Mouse (Mus musculus) CH12.LX (cell line): ENCODE data around the gene Scamp5. TPM values are rescaled to one million over a fixed set of nuclear protein-coding genes. Genes with fewer than 3 reads are reported as not detected.

Experiments used
- DNase-seq: peaks from one replicate; pipeline ENCODE4 v3.0.0-alpha.2; 2013; ENCODE audit errors: extremely low read depth
- H3K27ac ChIP-seq: 2 replicates; pipeline ENCODE4 v1.5.1; 2012; ENCODE audit warnings: low read depth, mild to moderate bottlenecking, control low read depth, moderate library complexity; ENCODE audit not compliant: insufficient read depth
- H3K27me3 ChIP-seq: replicated peaks from 2 replicates; pipeline ENCODE3; 2012; ENCODE audit warnings: inconsistent platforms
- H3K36me3 ChIP-seq, 2 experiments: replicated peaks in 1 of 2; 2 replicates each; pipeline versions ENCODE3 to v1.6.1; 2012; ENCODE audit warnings: inconsistent platforms in 1 of 2, low read length in 1 of 2, mild to moderate bottlenecking in 1 of 2, mixed read lengths in 1 of 2, moderate library complexity in 1 of 2; ENCODE audit not compliant: control insufficient read depth in 1 of 2, insufficient read depth in 1 of 2
- H3K4me1 ChIP-seq, 2 experiments: 2 replicates each; pipeline ENCODE4 v1.6.1; 2012; ENCODE audit warnings: inconsistent platforms in 1 of 2, moderate library complexity in 1 of 2; ENCODE audit not compliant: insufficient read depth in 2 of 2, control insufficient read depth in 1 of 2
- H3K4me2 ChIP-seq: 2 replicates; pipeline ENCODE4 v1.6.1; 2012; ENCODE audit warnings: low read depth, mild to moderate bottlenecking, control low read depth; ENCODE audit not compliant: poor library complexity, insufficient read depth, severe bottlenecking
- H3K4me3 ChIP-seq, 3 experiments: fragments of 150-350 bp in 1 of 3; sonication (generic) in 1 of 3; replicated peaks in 1 of 3; 2 replicates each; pipeline versions ENCODE3 to v1.5.1; 2011 to 2012; ENCODE audit warnings: low read depth in 2 of 3, low read length in 2 of 3, mild to moderate bottlenecking in 2 of 3, moderate library complexity in 2 of 3, control low read depth in 1 of 3, improper control_type of control experiment in 1 of 3, inconsistent platforms in 1 of 3, mixed read lengths in 1 of 3; ENCODE audit not compliant: poor library complexity in 1 of 3
- H3K79me2 ChIP-seq: replicated peaks from 2 replicates; pipeline ENCODE4 v1.6.1; 2012; ENCODE audit warnings: mild to moderate bottlenecking, moderate library complexity; ENCODE audit not compliant: control insufficient read depth, poor library complexity, insufficient read depth, severe bottlenecking; ENCODE audit errors: extremely low read depth
- H3K9ac ChIP-seq: 2 replicates; pipeline ENCODE4 v1.6.1; 2012; ENCODE audit warnings: low read depth, mild to moderate bottlenecking, control low read depth, moderate library complexity; ENCODE audit not compliant: insufficient read depth
- H3K9me3 ChIP-seq: replicated peaks from 2 replicates; pipeline ENCODE3; 2012; ENCODE audit warnings: low read length, inconsistent platforms, mixed read lengths
- CHD1 ChIP-seq: IDR thresholded peaks from 2 replicates; pipeline ENCODE4 v1.6.1; 2012; ENCODE audit warnings: low read depth, low read length, improper control_type of control experiment, inconsistent platforms
- CHD2 ChIP-seq: IDR thresholded peaks from 2 replicates; pipeline ENCODE4 v1.6.1; 2011; ENCODE audit warnings: low read length, improper control_type of control experiment
- E2F4 ChIP-seq: IDR thresholded peaks from 2 replicates; pipeline ENCODE4 v1.6.1; 2011; ENCODE audit warnings: low read depth, low read length, improper control_type of control experiment; ENCODE audit not compliant: insufficient replicate concordance
- ETS1 ChIP-seq: conservative IDR thresholded peaks from 2 replicates; pipeline ENCODE4 v1.6.1; 2012; ENCODE audit warnings: low read depth, mild to moderate bottlenecking, inconsistent platforms, low read length, improper control_type of control experiment, moderate library complexity
- IRF4 ChIP-seq: IDR thresholded peaks from 2 replicates; pipeline ENCODE4 v1.6.1; 2014; ENCODE audit warnings: low read depth, mild to moderate bottlenecking, inconsistent platforms, low read length, improper control_type of control experiment
- JUN ChIP-seq: IDR thresholded peaks from 2 replicates; pipeline ENCODE4 v1.6.1; 2011; ENCODE audit warnings: low read depth, mild to moderate bottlenecking, low read length, improper control_type of control experiment, moderate library complexity; ENCODE audit not compliant: insufficient read depth
- MAX ChIP-seq: IDR thresholded peaks from 2 replicates; pipeline ENCODE4 v1.6.1; 2011; ENCODE audit warnings: low read length, improper control_type of control experiment
- MEF2A ChIP-seq: IDR thresholded peaks from 2 replicates; pipeline ENCODE4 v1.6.1; 2014; ENCODE audit warnings: low read depth, mild to moderate bottlenecking, inconsistent platforms, low read length, improper control_type of control experiment, borderline replicate concordance
- MXI1 ChIP-seq: IDR thresholded peaks from 2 replicates; pipeline ENCODE4 v1.6.1; 2011; ENCODE audit warnings: mild to moderate bottlenecking, low read depth, low read length, improper control_type of control experiment
- MYC ChIP-seq: IDR thresholded peaks from 2 replicates; pipeline ENCODE4 v1.6.1; 2011; ENCODE audit warnings: low read depth, mild to moderate bottlenecking, improper control_type of control experiment, low read length
- RCOR1 ChIP-seq: conservative IDR thresholded peaks from 2 replicates; pipeline ENCODE4 v1.6.1; 2012; ENCODE audit warnings: low read depth, mild to moderate bottlenecking, inconsistent platforms, low read length, improper control_type of control experiment
- SIN3A ChIP-seq: IDR thresholded peaks from 2 replicates; pipeline ENCODE4 v1.6.1; 2012; ENCODE audit warnings: low read length, improper control_type of control experiment, inconsistent platforms
- TCF12 ChIP-seq: IDR thresholded peaks from 2 replicates; pipeline ENCODE4 v1.6.1; 2014; ENCODE audit warnings: low read depth, mild to moderate bottlenecking, inconsistent platforms, low read length, improper control_type of control experiment
- UBTF ChIP-seq: IDR thresholded peaks from 2 replicates; pipeline ENCODE4 v1.6.1; 2012; ENCODE audit warnings: low read depth, mild to moderate bottlenecking, inconsistent platforms, low read length, improper control_type of control experiment, moderate library complexity
- ZMIZ1 ChIP-seq: IDR thresholded peaks from 2 replicates; pipeline ENCODE4 v1.6.1; 2012; ENCODE audit warnings: low read depth, mild to moderate bottlenecking, inconsistent platforms, low read length, improper control_type of control experiment
- ZNF384 ChIP-seq: IDR thresholded peaks from 2 replicates; pipeline ENCODE4 v1.6.1; 2012; ENCODE audit warnings: low read depth, low read length, improper control_type of control experiment, inconsistent platforms
- dilution Hi-C: fragments of 300-500 bp; cut with MboI; formaldehyde crosslinking; loops from 2 replicates; pipeline ENCODE4 v1.14.3; 2020; ENCODE audit warnings: low sequenced_read_pairs; ENCODE audit not compliant: extremely low pct_unique_long_range_greater_than_20kb, extremely low pct_ligation_motif_present
- in situ Hi-C: fragments of 300-500 bp; cut with MboI; formaldehyde crosslinking; loops from 3 replicates; pipeline ENCODE4 v1.14.3; 2019; ENCODE audit warnings: low sequenced_read_pairs, low pct_ligation_motif_present, low pct_unique_long_range_greater_than_20kb, mixed read lengths
- polyA plus RNA-seq: library from polyadenylated mRNA; unstranded; fragments of >175 nt; gene quantifications from 2 replicates; pipeline ENCODE4 v1.2.1, GENCODE M21; 2012; ENCODE audit warnings: low read depth; ENCODE audit not compliant: insufficient read length
- total RNA-seq, 2 experiments: library from RNA; depleted of rRNA; stranded (reverse); fragments of 300-350 nt in 1 of 2; fragments of >200 nt in 1 of 2; gene quantifications; 2 replicates each; pipeline ENCODE4 v1.2.3; 2012 to 2014

Scamp5 gene
- total and polyA plus RNA-seq, 3 experiments, result 0.34 to 2.1 (median 0.99) TPM

GRCm38 (mm10) chr9:57421121-57421571 lies 46.7 kb downstream of the Scamp5 start (continued):
- 0 out of 2 replicates have a peak, but pooled peaks have one; percentile 43 for TF ChIP-seq RCOR1
- peak; percentile 72 for TF ChIP-seq ZMIZ1

- dilution Hi-C loops, result no loop called here
- DNase-seq, result peak; percentile 66
- H3K79me2 ChIP-seq, result no peaks in the 10 kb centered on the region; the same call in 1 of the 2 replicates
- H3K27me3 ChIP-seq, result no peaks in the 10 kb centered on the region
- TF ChIP-seq CHD2, result peak; percentile 70
- peak; percentile 46; the same call in 1 of the 2 replicates for TF ChIP-seq MEF2A
- TF ChIP-seq E2F4, result no peak
- peak; percentile 86 for TF ChIP-seq MYC
- 0 out of 2 replicates have a peak, but pooled peaks have one; percentile 9 for TF ChIP-seq SIN3A
- TF ChIP-seq ZNF384, result no peak
- TF ChIP-seq MAX, result peak; percentile 94
- peak; percentile 74; the same call in 1 of the 2 replicates for TF ChIP-seq UBTF
- 0 out of 2 replicates have a peak, but pooled peaks have one; percentile 34 for TF ChIP-seq IRF4
- TF ChIP-seq JUN, result no peak
- TF ChIP-seq CHD1, result peak; percentile 58; the same call in 1 of the 2 replicates
- TF ChIP-seq MXI1, result peak; percentile 85
- peak; percentile 35 for TF ChIP-seq ETS1
- TF ChIP-seq TCF12, result 0 out of 2 replicates have a peak, but pooled peaks have one; percentile 20
- peak overlapping the region; percentile 88 for H3K4me2 ChIP-seq
- in situ Hi-C loops, result no loop called here
- no peaks in the 10 kb centered on the region for H3K9me3 ChIP-seq
- peak overlapping the region; percentile 44 to 73 (median 56) for H3K4me3 ChIP-seq
- peaks cover 29 to 73% of the 10 kb centered on the region in 2 experiments for H3K36me3 ChIP-seq
- peak overlapping the region; percentile 91 for H3K9ac ChIP-seq
- peaks cover 21 to 68% of the 10 kb centered on the region in 2 experiments for H3K4me1 ChIP-seq
- peak overlapping the region; percentile 100 for H3K27ac ChIP-seq
Measured at GRCm38 (mm10) chr9:57420321-57421120, 47.3 kb downstream of the Scamp5 start.
